Mouse (Mus musculus): ENCODE data around the gene Rpl7l1. TPM values are rescaled to one million over a fixed set of nuclear protein-coding genes. Genes with fewer than 3 reads are reported as not detected.
"Not testable (repeated sequence)": the region's sequence is repeated elsewhere in the genome, so short reads cannot be mapped to it uniquely, and the experiment has no call there.

The Rpl7l1 gene
- total and polyA plus RNA-seq, 2 experiments from 2014 or later, result 39.8 to 72.1 TPM

- H3K27me3 ChIP-seq (ENCODE audit: insufficient read depth, low read length), result no peaks in the 10 kb centered on the region
- TF ChIP-seq CTCF (IDR thresholded peaks at IDR 0.05; ENCODE audit: low read depth), result no peak
- WGBS, result 0% methylated on average over 50 of the region's 50 CpGs
- H3K4me1 ChIP-seq (ENCODE audit: insufficient read depth, low read length), result no peaks in the 10 kb centered on the region; the same call in 1 of the 2 replicates
- H3K9me3 ChIP-seq (ENCODE audit: low read length), result no peaks in the 10 kb centered on the region
- peak within 1 kb of the TSS; percentile 67 for H3K4me3 ChIP-seq (ENCODE audit: low read length)
- peak; percentile 92 for DNase-seq (ENCODE audit: low spot score)
- peak within 1 kb of the TSS; percentile 98 for H3K4me2 ChIP-seq (ENCODE audit: low read depth, low read length)
- ATAC-seq, result peak; percentile 94
- peak within 1 kb of the TSS; percentile 68 for H3K9ac ChIP-seq (replicated peaks; ENCODE audit: low read length)
- H3K27ac ChIP-seq, result peak within 1 kb of the TSS; percentile 70
- peaks cover 27% of the 10 kb centered on the region for H3K36me3 ChIP-seq (ENCODE audit: insufficient read depth, low read length)
These were observed 9.8 kb downstream of the Rpl7l1 start, which contains the start of gene 2310039H08Rik for GRCm38 (mm10) chr17:46772404-46773277. Gene 2310039H08Rik, plus strand, starts transcription at chr17:46772635.

DNA sequence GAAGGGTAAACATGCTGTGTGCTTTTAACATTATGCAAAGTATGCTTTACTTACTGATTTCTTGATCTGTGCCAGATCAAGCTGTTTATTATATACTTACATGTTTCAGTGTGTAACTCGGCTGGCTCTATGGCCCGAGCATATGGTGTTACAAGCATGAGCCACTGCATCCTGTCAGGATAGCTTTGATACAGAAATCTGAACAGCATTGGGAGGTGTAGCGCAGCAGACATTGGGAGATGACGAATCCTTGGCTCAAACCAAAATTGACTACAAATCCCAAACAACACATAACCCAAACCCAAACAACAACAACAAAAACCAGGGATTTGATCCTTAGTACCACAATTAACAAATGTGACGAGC lies 10.5 kb downstream of the Rpl7l1 start:
- peaks cover 22% of the 10 kb centered on the region for H3K36me3 ChIP-seq (ENCODE audit: insufficient read depth, low read length)
- no peak for TF ChIP-seq CTCF (IDR thresholded peaks at IDR 0.05; ENCODE audit: low read depth)
- ATAC-seq (peak; percentile 62), DNase-seq (ENCODE audit: low spot score) (no peak)
- WGBS, result 6% methylated on average over 5 of the region's 5 CpGs
- no peaks in the 10 kb centered on the region for H3K27me3 ChIP-seq (ENCODE audit: insufficient read depth, low read length)
- H3K4me3 ChIP-seq (ENCODE audit: low read length), result peak overlapping the region; percentile 67
- peak overlapping the region; percentile 70 for H3K27ac ChIP-seq
- no peaks in the 10 kb centered on the region for H3K9me3 ChIP-seq (ENCODE audit: low read length)
- H3K4me1 ChIP-seq (ENCODE audit: insufficient read depth, low read length), result no peaks in the 10 kb centered on the region; the same call in 1 of the 2 replicates
- H3K9ac ChIP-seq (replicated peaks; ENCODE audit: low read length), result peak overlapping the region; percentile 68
- peak overlapping the region; percentile 98 for H3K4me2 ChIP-seq (ENCODE audit: low read depth, low read length)

DNA sequence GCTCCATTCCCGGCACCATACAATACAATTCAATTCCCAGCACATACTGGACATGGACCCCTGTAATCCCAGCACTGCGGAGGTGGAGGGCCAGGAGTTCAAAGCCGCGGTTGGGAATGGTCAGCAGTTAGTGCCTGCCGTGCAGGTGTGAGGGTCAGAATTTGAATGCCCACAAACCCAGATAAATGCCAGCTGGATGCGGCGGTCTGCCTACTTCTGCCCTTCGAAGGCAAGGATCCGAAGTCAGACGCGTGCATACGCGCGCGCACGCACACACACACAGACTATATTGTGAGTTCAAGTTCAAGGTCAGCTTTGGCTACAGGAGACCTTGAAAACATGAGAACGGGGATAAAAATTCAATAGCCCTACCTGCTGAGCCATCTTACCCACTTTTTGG lies 10.9 kb downstream of the Rpl7l1 start:
- no peaks in the 10 kb centered on the region for H3K27me3 ChIP-seq (ENCODE audit: insufficient read depth, low read length)
- peak overlapping the region; percentile 98 for H3K4me2 ChIP-seq (ENCODE audit: low read depth, low read length)
- H3K4me1 ChIP-seq (ENCODE audit: insufficient read depth, low read length), result no peaks in the 10 kb centered on the region; the same call in 1 of the 2 replicates
- no peaks in the 10 kb centered on the region for H3K9me3 ChIP-seq (ENCODE audit: low read length)
- ATAC-seq, result no peak
- peak overlapping the region; percentile 67 for H3K4me3 ChIP-seq (ENCODE audit: low read length)
- 57% methylated on average over 17 of the region's 17 CpGs for WGBS
- peak overlapping the region; percentile 70 for H3K27ac ChIP-seq
- no peak for TF ChIP-seq CTCF (IDR thresholded peaks at IDR 0.05; ENCODE audit: low read depth)
- DNase-seq (ENCODE audit: low spot score), result no peak
- H3K9ac ChIP-seq (replicated peaks; ENCODE audit: low read length), result peak overlapping the region; percentile 68; the same call in 1 of the 2 replicates
- peaks cover 21% of the 10 kb centered on the region for H3K36me3 ChIP-seq (ENCODE audit: insufficient read depth, low read length)

- no peaks in the 10 kb centered on the region for H3K27me3 ChIP-seq (ENCODE audit: insufficient read depth, low read length)
- H3K9me3 ChIP-seq (ENCODE audit: low read length), result no peaks in the 10 kb centered on the region
- 73% methylated on average over 4 of the region's 4 CpGs for WGBS
- no peak overlapping the region for H3K4me2 ChIP-seq (ENCODE audit: low read depth, low read length)
- ATAC-seq (no peak), DNase-seq (ENCODE audit: low spot score) (peak; percentile 40)
- H3K4me1 ChIP-seq (ENCODE audit: insufficient read depth, low read length), result no peaks in the 10 kb centered on the region; the same call in 1 of the 2 replicates
- H3K36me3 ChIP-seq (ENCODE audit: insufficient read depth, low read length), result peaks cover 15% of the 10 kb centered on the region
- H3K27ac ChIP-seq, result no peak overlapping the region
- H3K4me3 ChIP-seq (ENCODE audit: low read length), result no peak overlapping the region
- no peak overlapping the region for H3K9ac ChIP-seq (replicated peaks; ENCODE audit: low read length)
- TF ChIP-seq CTCF (IDR thresholded peaks at IDR 0.05; ENCODE audit: low read depth), result peak; percentile 55
These were observed 11.4 kb downstream of the Rpl7l1 start for GRCm38 (mm10) chr17:46771025-46771424.

DNA sequence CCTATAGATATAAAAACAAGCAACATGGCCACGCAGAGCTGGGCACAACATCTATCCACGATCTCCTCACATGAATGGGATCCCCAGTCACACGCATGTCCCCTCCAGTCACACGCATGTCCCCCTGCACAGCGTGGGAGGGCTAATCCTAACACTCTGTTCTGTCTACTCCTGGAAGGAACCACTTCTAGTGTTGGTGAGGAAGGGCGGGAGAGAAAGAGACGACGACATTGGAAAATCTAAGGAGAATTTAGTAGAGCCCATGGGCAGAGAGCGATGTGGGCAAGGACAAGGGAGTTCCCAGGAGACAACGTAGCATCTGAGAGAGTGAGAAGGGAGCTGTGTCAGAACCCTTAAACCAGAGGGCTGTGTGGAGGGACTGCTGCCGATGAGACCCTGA lies 11.9 kb downstream of the Rpl7l1 start:
- DNase-seq (ENCODE audit: low spot score) (no peak), ATAC-seq (no peak)
- peaks cover 10% of the 10 kb centered on the region for H3K36me3 ChIP-seq (ENCODE audit: insufficient read depth, low read length)
- 90% methylated on average over 11 of the region's 11 CpGs for WGBS
- TF ChIP-seq CTCF (IDR thresholded peaks at IDR 0.05; ENCODE audit: low read depth), result no peak
- H3K9ac ChIP-seq (replicated peaks; ENCODE audit: low read length), result no peak overlapping the region
- no peak overlapping the region for H3K27ac ChIP-seq
- no peak overlapping the region for H3K4me3 ChIP-seq (ENCODE audit: low read length)
- no peaks in the 10 kb centered on the region for H3K9me3 ChIP-seq (ENCODE audit: low read length)
- no peaks in the 10 kb centered on the region; the same call in 1 of the 2 replicates for H3K4me1 ChIP-seq (ENCODE audit: insufficient read depth, low read length)
- no peak overlapping the region for H3K4me2 ChIP-seq (ENCODE audit: low read depth, low read length)
- H3K27me3 ChIP-seq (ENCODE audit: insufficient read depth, low read length), result no peaks in the 10 kb centered on the region

DNA sequence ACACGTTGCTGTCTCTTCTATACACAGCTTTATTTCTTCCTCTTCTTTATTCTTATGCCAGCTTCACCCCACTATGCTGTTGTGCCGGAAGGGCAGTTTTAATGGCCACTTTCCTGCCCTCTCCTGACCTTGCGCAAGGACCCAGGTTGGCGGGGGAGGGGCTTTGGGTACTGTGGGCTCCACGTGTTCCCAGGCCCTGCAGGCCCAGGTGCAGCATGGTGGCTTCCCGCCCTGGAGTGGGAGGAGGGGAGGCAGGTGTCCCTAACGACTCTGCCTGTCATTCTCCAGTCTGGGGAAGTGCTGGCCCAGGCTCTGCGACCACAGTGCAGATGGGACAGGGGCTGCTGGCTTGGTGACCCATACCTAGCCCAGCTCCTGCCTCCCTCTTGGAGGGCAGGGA lies 14.6 kb downstream of the Rpl7l1 start:
- H3K4me1 ChIP-seq (ENCODE audit: insufficient read depth, low read length), result no peaks in the 10 kb centered on the region; the same call in 1 of the 2 replicates
- ATAC-seq (no peak), DNase-seq (ENCODE audit: low spot score) (no peak)
- no peak overlapping the region for H3K4me2 ChIP-seq (ENCODE audit: low read depth, low read length)
- H3K9me3 ChIP-seq (ENCODE audit: low read length), result no peaks in the 10 kb centered on the region
- H3K27me3 ChIP-seq (ENCODE audit: insufficient read depth, low read length), result no peaks in the 10 kb centered on the region
- no peak for TF ChIP-seq CTCF (IDR thresholded peaks at IDR 0.05; ENCODE audit: low read depth)
- 61% methylated on average over 8 of the region's 8 CpGs for WGBS
- no peak overlapping the region for H3K27ac ChIP-seq
- no peaks in the 10 kb centered on the region for H3K36me3 ChIP-seq (ENCODE audit: insufficient read depth, low read length)
- no peak overlapping the region for H3K4me3 ChIP-seq (ENCODE audit: low read length)
- no peak overlapping the region for H3K9ac ChIP-seq (replicated peaks; ENCODE audit: low read length)

DNA sequence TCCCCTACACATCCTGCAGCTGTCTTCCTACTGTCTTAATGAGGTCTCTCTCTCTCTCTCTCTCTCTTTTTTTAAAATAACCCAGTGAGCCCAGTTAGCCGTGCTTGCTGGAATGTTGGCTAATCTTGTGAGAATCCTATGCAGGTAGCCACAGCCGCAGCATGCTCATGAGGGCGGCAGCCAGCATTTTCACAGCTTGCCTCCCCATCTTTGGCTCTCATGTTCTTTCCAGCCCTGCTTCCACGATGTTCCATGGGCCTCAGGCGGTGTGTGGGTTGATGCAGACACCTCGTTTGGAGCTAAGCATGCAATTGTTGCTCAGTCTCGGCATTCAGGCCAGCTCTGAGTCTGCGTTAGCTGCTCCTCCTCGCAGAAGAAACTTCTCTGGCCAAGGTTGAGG lies 17.6 kb downstream of the Rpl7l1 start:
- WGBS, result 61% methylated on average over 8 of the region's 9 CpGs
- not testable (repeated sequence) for H3K27ac ChIP-seq; DNase-seq (ENCODE audit: low spot score)

More for the DNA sequence above, 17.6 kb downstream of the Rpl7l1 start:
- ATAC-seq; H3K4me2 ChIP-seq (ENCODE audit: low read depth, low read length); H3K36me3 ChIP-seq (ENCODE audit: insufficient read depth, low read length); H3K9ac ChIP-seq (replicated peaks; ENCODE audit: low read length); H3K9me3 ChIP-seq (ENCODE audit: low read length); H3K4me3 ChIP-seq (ENCODE audit: low read length); H3K27me3 ChIP-seq (ENCODE audit: insufficient read depth, low read length); H3K4me1 ChIP-seq (ENCODE audit: insufficient read depth, low read length): not testable (repeated sequence)
